Mouse (Mus musculus) liver, postnatal 0 days (tissue): ENCODE results near the gene Tfcp2.

Source experiments
- CTCF ChIP-seq: sonication (generic); IDR thresholded peaks from 2 replicates; pipeline ENCODE4 v1.5.1; 2016; ENCODE audit warnings: antibody characterized with exemption, low read depth
- EP300 ChIP-seq: IDR thresholded peaks from 2 replicates; pipeline ENCODE4 v1.6.1; 2016; ENCODE audit warnings: antibody characterized with exemption, low read depth, mild to moderate bottlenecking

DNA sequence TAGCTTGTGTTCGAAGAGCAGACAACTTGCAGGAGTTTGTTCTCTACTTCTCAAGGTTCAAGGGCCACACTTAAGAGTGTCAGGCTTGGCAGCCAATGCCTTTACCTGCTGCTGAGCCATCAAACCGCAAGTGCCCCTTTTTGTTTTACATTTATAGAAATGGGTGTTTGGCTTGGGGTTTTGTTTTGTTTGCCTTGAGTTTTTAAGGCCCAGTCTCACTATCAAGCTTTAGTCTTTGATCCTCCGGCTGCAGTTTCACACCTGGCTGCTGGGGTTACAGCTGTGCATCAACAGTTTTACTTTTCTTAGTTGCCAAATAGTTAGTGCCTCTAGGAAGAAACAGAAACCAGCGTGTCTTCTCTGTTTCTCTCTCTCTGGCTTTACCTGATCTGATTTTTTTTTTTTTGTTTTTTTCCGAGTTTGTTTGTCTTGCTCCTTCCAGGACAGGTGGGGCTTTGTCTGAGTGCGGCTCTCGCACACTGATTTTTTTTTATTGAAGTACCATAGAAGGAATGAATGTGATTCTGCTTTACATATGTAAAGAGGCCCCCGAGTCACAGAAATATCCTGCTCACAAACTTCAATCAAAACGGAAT, 46.6 kb upstream of the Tfcp2 start:
- TF ChIP-seq CTCF (no peak), EP300 (no peak)
